Mouse (Mus musculus) erythroblast, adult 5-6 weeks (primary cell): ENCODE measurements around the gene Gclm. TPM values are rescaled to one million over a fixed set of nuclear protein-coding genes. Genes with fewer than 3 reads are reported as not detected.
A peak's percentile ranks its signal among the peaks of the same experiment; 100 is the strongest.
"Not testable (repeated sequence)": the region's sequence is repeated elsewhere in the genome, so short reads cannot be mapped to it uniquely, and the experiment has no call there.

ENCODE experiments used
- ATAC-seq: replicated peaks from 2 replicates; pipeline ENCODE4 v1.8.0; 2016; ENCODE audit warnings: moderate number of reproducible peaks, mild to moderate bottlenecking, moderate TSS enrichment, inconsistent platforms; ENCODE audit not compliant: poor library complexity, low FRiP score, severe bottlenecking
- total RNA-seq, 2 experiments: library from RNA; stranded (forward) in 1 of 2; stranded (reverse) in 1 of 2; fragments of 150-400 nt in 1 of 2; fragments of 200-764, 138-1000 nt in 1 of 2; gene quantifications; 2 replicates each; pipeline versions ENCODE4 v1.2.3 to v1.2.4; 2015 to 2017; ENCODE audit warnings: low replicate concordance in 2 of 2

Gene Gclm
- total RNA-seq, 2 experiments from 2014 or later: 276 to 373 TPM

GRCm38 (mm10) chr3:122289344-122289743 is 44.0 kb downstream of the Gclm start:
- ATAC-seq: not testable (repeated sequence)

- ATAC-seq: no peak
Measured at GRCm38 (mm10) chr3:122290696-122291095, 45.3 kb downstream of the Gclm start.

- ATAC-seq: no peak
Measured at GRCm38 (mm10) chr3:122291828-122292227, 46.5 kb downstream of the Gclm start.

- ATAC-seq: peak; percentile 82
Measured at GRCm38 (mm10) chr3:122292300-122293222, 47.2 kb downstream of the Gclm start.

GRCm38 (mm10) chr3:122293223-122293953 is 48.0 kb downstream of the Gclm start:
- ATAC-seq: peak; percentile 82

DNA sequence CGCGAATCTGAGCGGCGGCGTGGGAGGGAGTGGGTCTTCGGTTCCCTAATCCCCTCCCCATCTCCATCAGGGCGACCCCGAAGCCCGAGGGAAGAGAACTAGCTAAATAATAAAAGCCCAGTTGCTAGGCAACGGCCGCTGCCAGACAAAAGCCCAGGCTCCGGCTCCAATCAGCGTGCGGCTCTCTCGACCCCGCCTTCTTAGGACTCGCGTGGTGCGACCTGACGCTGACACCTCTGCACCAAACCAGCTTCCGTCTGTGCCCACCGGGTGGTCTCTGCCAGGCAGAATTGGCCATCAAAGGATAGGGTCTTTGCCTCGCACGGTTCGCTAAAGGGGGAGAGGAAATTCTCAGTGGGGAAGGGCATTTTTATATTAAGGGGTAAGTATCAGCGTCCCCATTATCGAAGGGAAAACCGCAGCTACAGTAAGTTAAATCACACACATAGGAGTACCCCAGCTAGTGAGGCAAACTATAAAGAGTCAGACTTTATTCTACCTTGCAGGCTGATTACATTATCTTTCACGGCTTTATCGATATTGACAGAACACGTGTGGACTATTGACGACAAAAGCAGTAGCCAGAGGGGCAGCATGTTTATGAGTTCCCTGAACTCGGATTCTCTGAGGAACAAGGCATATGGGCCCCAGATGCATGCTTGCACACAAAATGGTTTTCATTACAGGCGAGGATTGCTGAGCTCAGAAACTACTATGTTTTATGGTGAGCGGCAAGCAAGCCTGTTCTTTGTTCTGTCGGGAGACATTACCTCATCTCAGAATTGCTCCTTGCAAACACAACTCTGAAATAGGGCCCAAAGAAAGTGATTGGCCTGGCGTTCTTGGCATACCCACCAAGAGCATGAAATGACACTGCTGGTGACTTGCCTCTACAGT is 48.8 kb downstream of the Gclm start, which contains the start of gene Bcar3:
Gene Bcar3, plus strand, starts transcription at position 183 of the 897 bp plus-strand sequence.
- no peak for ATAC-seq

- ATAC-seq: peak; percentile 69
Measured at GRCm38 (mm10) chr3:122295511-122295910, 50.2 kb downstream of the Gclm start.

DNA sequence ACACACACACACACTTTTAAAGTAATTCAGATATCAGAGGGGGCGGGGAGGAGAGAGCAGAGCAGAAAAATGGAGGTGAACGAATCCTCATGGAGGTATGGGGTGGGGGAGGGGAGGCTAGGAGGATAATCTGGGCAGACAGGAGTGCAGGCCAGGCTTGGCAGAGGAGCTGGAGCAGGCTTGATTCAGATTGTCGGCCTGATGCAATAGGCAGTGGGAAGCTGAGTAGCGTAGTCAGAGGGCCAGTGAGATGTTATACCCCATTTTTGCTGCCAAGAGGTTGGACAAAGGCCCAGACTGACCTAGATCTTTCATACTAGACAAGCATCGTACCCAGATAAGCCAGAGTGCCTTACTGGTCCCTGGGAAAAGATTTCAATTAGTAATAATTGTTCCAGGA is 51.6 kb downstream of the Gclm start:
- ATAC-seq: no peak

DNA sequence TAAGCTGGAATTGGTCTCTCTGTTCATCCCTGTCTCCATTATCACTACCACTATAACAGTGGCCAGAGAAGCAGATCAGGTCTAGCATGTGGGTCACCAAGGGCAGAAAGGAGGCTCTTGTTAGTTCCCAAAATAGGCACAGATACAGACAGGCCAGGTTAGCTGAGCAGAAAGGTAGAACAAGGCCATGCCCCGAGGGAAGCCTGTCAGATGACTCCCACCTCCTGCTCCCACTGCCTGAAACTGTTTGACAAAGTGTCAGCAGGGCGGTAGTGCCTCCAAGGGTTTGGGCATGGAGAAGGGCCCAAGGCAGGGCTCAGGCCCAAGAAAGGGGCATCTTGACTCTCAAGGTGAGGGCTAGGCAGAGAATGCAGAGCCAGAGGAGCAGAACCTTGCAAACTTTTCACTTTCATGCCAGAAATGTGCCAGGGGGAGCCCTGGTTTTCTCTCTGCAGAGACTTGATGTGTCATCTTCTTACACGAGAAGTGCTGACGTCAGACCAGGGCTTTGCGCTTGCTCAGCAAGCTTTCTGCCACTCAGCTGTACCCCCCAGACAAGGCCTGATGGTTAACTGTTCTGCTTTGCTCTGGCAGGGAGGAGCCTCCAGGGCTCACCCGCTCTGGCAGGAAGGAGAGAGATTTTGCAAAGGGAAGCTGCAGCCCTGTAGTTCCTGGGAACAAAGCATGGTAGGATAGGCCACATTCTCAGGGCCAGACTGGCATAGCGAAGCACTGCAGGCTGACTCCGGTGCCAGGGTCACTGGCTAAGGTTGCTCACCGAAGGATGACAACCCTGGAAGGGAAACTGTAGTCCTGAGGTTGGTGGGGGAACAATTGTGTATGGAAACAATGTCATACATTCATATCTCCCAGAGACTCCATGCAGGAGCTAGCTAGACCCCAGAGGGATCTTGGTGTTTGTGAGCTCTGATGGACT is 55.9 kb downstream of the Gclm start:
- ATAC-seq: peak; percentile 70

GRCm38 (mm10) chr3:122304560-122304959 is 59.2 kb downstream of the Gclm start:
- no peak for ATAC-seq

DNA sequence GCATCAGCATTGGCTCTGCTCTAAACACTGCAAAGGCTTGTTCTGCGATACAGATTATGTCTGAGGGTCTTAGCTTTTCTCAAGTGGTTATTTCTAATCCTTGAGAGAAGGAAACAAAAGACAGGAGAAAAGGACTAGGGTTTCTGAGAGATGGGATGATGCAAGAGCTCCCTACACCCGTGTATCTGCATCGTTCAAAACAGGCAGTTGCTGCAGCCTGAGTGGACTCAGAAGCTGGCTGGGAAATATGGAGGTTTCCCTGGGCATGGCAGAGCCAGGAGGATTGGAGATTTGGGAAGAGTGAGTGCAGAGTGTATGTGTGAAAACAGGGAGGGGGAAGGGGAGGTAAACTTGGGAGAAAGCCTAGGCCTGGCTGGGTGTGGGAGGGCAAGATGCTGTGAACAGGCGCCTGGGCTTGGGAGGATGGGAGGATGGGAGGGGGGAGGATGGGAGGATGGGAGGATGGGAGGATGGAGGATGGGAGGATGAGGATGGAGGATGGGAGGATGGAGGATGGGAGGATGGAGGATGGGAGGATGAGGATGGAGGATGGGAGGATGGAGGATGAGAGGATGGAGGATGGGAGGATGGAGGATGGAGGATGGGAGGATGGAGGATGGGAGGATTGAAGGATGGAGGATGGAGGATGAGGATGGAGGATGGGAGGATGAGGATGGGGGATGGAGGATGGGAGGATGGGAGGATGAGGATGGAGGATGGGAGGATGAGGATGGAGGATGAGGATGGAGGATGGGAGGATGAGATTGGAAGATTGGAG is 62.7 kb downstream of the Gclm start:
- ATAC-seq: peak; percentile 60; the same call in 1 of the 2 replicates

DNA sequence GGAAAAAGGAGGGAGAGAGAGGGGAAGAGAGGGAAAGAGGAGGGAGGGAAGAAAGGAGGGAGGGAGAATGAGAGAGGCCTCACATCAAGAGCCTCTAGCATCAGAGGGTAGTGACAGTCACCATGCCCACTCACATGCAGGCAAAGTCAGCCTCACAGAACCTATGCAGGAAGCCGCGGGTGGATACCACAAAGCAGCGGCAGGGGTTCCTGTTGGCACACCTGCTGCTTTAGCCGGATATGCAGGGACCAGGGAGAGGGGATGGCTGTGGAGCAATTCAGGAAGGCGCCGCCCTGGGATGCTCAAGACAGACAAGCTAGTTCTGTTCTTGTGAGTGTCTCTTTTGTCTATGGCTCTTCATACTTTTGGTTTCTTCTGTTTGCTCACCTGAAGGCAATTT is 63.6 kb downstream of the Gclm start:
- no peak for ATAC-seq

DNA sequence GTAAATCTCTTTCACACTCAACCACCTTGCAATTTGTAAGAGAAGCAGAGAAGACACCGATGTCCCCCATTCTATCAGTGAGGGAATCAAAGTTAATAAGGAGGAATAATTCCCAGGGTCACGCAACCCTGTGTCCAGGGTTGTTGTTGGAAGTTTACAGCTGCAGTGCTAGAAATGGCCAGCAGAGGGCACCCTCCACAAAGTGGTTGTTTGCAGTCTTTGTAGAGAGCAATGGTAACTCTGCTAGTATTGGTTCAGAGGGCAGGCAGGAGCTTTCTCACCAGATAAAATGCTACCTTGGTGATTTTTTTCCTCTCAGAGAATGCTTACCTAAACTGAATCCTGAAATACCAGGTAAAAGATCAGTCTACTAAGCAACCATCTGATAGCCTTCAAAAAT is 66.7 kb downstream of the Gclm start:
- ATAC-seq: peak; percentile 68; the same call in 1 of the 2 replicates

DNA sequence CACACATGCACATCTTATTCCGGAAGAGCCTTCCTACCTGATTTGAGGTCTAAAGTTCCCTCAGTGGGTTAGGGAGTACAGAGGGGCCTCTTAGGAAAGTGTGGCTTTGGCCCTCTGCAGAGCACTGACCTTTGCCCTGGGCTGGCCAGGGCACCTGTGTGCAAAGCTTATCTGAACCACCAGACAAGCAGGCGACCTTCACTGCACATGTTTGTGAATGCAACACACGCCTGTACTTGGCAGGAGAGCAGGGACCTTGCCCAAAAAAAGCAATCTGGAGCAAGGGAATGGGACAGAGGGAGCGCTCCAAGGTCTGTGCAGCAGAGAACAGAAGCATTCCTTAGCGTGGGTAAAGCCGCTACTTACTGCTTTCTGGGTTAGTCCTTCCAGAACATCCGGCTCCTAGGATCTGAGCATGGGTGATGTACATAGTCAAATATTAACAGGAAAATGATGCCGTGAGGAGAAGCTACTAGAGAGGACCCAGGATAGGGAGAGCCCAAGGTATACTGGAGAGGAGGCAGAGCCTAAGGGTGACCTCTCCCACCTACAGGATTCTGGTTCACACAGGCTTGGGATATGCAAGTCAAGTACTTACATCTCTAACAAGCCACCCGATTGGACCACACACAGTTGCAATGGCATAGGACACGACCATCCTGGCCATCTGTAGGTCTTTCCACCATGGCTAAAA is 67.7 kb downstream of the Gclm start:
- ATAC-seq: no peak

- no peak for ATAC-seq
Measured at GRCm38 (mm10) chr3:122313936-122314335, 68.6 kb downstream of the Gclm start.

DNA sequence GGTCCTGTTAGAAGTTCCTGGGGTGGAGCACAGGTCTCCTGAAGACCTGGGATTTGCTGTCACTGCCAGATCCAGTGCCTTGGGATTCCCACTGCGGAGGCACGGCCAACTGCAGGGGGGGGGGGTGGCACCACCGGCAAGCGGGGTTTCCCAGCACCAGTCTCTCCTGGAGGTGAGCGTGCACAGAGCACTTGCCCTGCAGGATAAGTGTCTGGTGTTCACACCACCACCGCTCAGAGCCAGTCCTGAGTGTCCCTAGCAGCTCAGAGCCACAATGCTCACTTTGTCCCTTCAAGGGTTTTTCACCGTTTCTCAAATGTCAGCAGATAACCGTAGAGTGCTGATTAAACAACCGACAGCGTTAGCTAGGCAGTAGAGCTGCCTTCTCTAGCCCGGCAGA is 71.3 kb downstream of the Gclm start:
- ATAC-seq: no peak

DNA sequence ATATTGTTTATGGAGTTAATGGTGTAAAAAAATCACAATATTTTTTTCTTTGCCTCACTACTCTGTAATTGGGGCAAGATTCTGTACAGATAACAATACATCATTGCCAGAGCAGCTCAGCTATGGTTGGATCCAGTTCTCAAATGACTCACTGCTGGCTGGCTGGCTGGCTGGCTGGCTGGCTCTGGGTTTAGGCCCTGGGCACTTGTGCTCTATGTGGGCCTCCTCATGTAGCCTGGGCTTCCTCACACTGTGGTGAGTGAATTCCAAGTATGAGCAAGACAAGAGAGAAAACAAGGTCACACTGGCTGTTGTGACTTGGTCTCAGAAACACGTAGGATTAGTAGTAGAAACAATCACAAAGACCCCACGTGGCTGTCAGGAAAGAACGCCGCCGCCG is 72.0 kb downstream of the Gclm start:
- ATAC-seq: no peak
